Mouse (Mus musculus) heart, embryonic 12.5 days (tissue): ENCODE data around the gene Gab2. TPM values are rescaled to one million over a fixed set of nuclear protein-coding genes. Genes with fewer than 3 reads are reported as not detected.

ENCODE experiments used
- ATAC-seq: fragments of 200-750 bp; cut with Nextera tagmentation; 2 replicates; pipeline ENCODE4 v1.8.0; 2017; ENCODE audit warnings: moderate TSS enrichment, moderate library complexity; ENCODE audit not compliant: insufficient number of reproducible peaks, low FRiP score
- H3K27ac ChIP-seq: fragments of 300-500 bp; sonication (generic); 2 replicates; pipeline ENCODE4 v1.5.1; 2016; ENCODE audit warnings: mild to moderate bottlenecking, moderate library complexity; ENCODE audit not compliant: poor library complexity, severe bottlenecking
- H3K27me3 ChIP-seq: fragments of 300-500 bp; sonication (generic); replicated peaks from 2 replicates; pipeline ENCODE4 v1.6.1; 2016; ENCODE audit warnings: mild to moderate bottlenecking, moderate library complexity
- H3K36me3 ChIP-seq: fragments of 300-500 bp; sonication (generic); 2 replicates; pipeline ENCODE4 v1.6.1; 2016; ENCODE audit warnings: mild to moderate bottlenecking, moderate library complexity
- H3K4me1 ChIP-seq: fragments of 300-500 bp; sonication (generic); replicated peaks from 2 replicates; pipeline ENCODE4 v1.6.1; 2016; ENCODE audit warnings: mild to moderate bottlenecking
- H3K4me2 ChIP-seq: fragments of 300-500 bp; sonication (generic); 2 replicates; pipeline ENCODE4 v1.6.1; 2016; ENCODE audit warnings: mild to moderate bottlenecking, moderate library complexity
- H3K4me3 ChIP-seq: fragments of 300-500 bp; sonication (generic); 2 replicates; pipeline ENCODE4 v1.5.1; 2016; ENCODE audit warnings: mild to moderate bottlenecking
- H3K9ac ChIP-seq: fragments of 300-500 bp; sonication (generic); 2 replicates; pipeline ENCODE4 v1.6.1; 2016; ENCODE audit warnings: mild to moderate bottlenecking, moderate library complexity
- H3K9me3 ChIP-seq: fragments of 300-500 bp; sonication (generic); replicated peaks from 2 replicates; pipeline ENCODE4 v1.6.1; 2016; ENCODE audit warnings: mild to moderate bottlenecking, moderate library complexity
- WGBS: fragments of 180-500 bp; shearing (Covaris S2); methylation state at CpG from one replicate; pipeline ENCODE4 v1.1.7; 2016; 5-methylcytosine and 5-hydroxymethylcytosine counted together
- polyA plus RNA-seq: library from polyadenylated mRNA; unstranded; fragments of >200 nt; fragmentation: Nextera tagmentation; extraction: Ambion mirVana; gene quantifications from 2 replicates; pipeline ENCODE4 v1.2.1, GENCODE M21; 2016

Gab2 gene
- polyA plus RNA-seq, 1 experiment from 2014 or later = 11.5 TPM

DNA sequence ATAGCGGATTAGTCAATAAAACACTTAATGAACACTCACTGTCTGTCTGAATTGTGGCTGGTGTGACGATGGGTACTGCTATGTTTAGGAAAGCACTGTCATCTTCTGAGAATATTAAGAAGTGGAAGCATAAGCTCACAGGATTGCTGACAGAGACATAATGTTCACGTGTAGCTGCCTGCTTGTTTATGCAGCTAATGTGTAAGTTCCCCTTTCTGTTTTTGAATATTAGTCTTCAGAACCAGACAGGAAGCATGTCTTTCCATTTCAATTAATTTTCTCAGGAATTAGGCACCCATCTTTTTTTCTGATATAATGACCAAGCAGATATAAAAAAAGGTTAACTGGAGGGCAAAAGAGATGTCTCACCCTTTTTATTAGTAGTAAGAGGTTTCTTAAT lies 55.1 kb downstream of the Gab2 start:
- Histone ChIP-seq H3K4me2 (no peak overlapping the region), H3K27ac (no peak overlapping the region), H3K9me3 (peaks cover 4% of the 10 kb centered on the region), H3K4me1 (no peaks in the 10 kb centered on the region), H3K36me3 (peaks cover 14% of the 10 kb centered on the region), H3K27me3 (no peaks in the 10 kb centered on the region), H3K4me3 (no peak overlapping the region), H3K9ac (no peak overlapping the region)
- ATAC-seq = no peak
- 73% methylated on average over 3 of the region's 3 CpGs for WGBS

DNA sequence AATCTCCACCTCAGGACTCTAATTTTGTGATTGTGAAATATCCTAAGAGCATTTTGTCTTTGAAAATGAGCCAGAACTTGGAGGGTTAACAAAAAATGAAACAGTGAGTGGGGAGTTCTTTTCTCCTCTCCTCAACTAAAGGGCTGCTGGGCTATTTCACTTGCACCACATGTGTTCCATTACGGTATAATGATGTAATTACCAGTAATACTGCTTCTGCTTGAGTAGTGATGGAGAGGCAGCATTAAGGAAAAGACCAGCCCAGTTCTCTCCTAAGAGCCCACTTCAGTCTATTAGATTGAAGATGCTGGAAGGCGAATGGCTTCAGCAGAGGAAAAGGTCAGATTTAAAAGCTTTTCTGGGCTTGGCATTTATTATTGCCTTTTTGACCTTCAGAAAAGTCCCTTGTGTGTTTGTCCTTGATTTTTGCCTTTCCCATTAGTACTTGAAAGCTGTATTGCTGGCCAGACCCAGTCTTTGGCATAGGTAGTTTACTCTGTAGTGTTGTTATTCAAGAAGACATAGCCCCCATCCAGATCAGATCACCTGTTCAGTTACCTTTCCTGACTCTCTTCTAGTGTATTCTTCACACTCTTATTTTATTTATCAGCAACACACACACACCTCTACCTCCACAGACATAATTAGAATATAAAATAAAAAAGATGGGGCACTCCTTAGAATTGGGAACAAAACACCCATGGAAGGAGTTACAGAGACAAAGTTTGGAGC lies 69.9 kb downstream of the Gab2 start:
- Histone ChIP-seq H3K27ac (no peak overlapping the region), H3K36me3 (no peaks in the 10 kb centered on the region), H3K9ac (no peak overlapping the region), H3K4me3 (no peak overlapping the region), H3K9me3 (no peaks in the 10 kb centered on the region), H3K27me3 (no peaks in the 10 kb centered on the region), H3K4me1 (peaks cover 7% of the 10 kb centered on the region; the same call in 1 of the 2 replicates), H3K4me2 (no peak overlapping the region)
- 66% methylated on average over 2 of the region's 2 CpGs for WGBS
- no peak for ATAC-seq

DNA sequence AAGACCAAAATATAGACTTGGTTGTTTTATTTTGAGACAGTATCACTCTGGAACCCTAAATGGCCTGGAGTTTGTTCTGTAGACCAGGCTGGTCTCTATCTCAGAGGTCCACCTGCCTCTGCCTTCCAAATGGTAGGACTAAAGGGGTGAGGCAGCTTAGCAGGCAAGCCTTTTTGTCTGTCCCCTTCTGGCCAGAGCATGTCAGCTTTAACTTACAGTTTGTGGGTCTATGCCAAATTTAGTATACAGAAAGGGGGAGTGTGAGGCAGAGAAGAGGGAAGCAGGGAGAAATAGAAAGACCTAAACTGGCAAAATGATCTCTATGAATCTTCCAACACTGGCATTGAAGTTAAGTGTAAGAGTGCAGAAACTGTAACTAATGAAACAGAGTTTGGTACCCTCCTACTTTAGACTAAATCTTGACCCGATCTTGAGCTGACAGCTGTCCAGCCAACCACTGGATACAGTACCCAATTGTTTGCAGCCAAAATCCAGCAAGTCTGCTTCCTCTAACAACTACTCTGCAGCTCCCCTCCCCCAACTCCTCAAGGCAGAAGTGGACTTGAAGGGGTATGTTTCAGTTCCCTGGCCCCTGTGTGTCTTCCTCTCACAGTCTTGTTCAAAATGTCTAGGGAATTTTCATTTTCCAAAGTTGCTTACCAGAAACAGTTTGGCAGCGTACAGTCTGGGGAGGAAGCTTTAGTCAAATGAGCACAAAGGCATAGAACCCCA lies 73.5 kb downstream of the Gab2 start:
- WGBS = 68% methylated on average over 2 of the region's 2 CpGs
- H3K36me3 ChIP-seq = no peaks in the 10 kb centered on the region
- H3K27ac ChIP-seq = 0 out of 2 replicates have a peak overlapping the region, but pooled peaks have one; percentile 11
- H3K9ac ChIP-seq = no peak overlapping the region
- H3K4me3 ChIP-seq = no peak overlapping the region
- no peak overlapping the region for H3K4me2 ChIP-seq
- no peaks in the 10 kb centered on the region for H3K27me3 ChIP-seq
- peaks cover 7% of the 10 kb centered on the region; the same call in 1 of the 2 replicates for H3K4me1 ChIP-seq
- ATAC-seq = no peak
- H3K9me3 ChIP-seq = no peaks in the 10 kb centered on the region

DNA sequence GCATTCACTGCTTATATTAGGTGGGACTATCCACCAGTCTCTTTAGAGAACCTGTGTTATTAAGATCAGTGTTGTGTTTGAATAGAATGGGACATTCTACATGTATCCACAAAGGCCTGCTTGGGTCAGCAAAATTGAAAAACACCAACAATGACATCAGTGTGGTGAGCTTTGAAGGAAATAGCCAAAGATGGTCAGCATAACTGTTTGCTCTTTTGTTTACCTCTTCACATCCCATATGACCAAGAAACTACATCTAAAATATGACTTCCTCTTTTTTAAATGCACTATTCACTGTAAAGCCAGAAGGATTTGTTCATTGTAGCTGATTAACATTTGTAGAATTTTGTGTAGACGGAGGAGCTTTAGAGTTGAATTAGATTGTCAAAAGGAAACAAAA lies 82.9 kb downstream of the Gab2 start:
- Histone ChIP-seq H3K4me2 (no peak overlapping the region), H3K9ac (no peak overlapping the region), H3K4me1 (0 out of 2 replicates have a peak, but pooled peaks cover 5% of the 10 kb centered on the region), H3K4me3 (no peak overlapping the region), H3K36me3 (no peaks in the 10 kb centered on the region), H3K27me3 (no peaks in the 10 kb centered on the region), H3K9me3 (no peaks in the 10 kb centered on the region), H3K27ac (no peak overlapping the region)
- WGBS = 79% methylated on average over 1 of the region's 1 CpGs
- ATAC-seq = no peak

DNA sequence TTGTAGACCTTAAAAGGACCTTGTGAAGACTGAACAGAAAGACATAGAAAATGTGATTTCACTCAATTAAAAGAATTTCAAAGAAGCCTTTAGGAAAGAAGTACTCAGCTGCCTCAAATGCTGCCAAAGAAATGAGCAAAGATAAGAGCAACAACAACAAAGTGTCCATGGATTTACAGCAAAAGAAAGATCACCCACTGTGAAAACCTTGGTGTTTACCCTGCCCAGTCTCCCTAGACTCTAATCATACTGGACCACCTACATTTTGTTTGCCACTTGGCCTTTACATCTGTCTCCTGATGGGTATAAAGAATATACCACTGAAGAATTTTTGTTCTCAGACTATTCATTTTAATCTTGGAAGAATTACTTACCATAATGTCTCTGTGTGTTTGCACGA lies 89.7 kb downstream of the Gab2 start:
- peaks cover 17% of the 10 kb centered on the region for H3K4me1 ChIP-seq
- no peak overlapping the region for H3K27ac ChIP-seq
- no peak for ATAC-seq
- no peak overlapping the region for H3K4me2 ChIP-seq
- no peaks in the 10 kb centered on the region for H3K27me3 ChIP-seq
- no peak overlapping the region for H3K9ac ChIP-seq
- 82% methylated on average over 1 of the region's 1 CpGs for WGBS
- no peak overlapping the region for H3K4me3 ChIP-seq
- H3K36me3 ChIP-seq = no peaks in the 10 kb centered on the region
- no peaks in the 10 kb centered on the region for H3K9me3 ChIP-seq

DNA sequence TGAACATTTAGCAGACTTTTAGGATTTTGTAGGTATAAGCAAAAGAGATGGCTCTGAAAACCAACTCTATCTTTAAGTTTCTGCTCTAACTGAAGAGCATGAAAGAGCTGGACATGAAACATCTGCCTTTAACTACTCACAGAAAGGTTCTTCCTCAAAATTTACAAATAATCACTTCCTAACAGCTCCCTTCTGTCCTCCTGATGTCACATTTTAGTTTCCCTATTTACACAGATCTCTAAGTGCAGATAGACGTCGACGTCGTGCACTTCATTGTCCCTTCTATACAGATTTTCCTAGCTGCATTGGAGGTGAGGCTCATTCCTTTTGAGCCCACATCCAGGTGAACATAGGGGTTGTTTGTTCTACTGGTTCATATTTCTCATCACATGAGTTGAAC lies 90.3 kb downstream of the Gab2 start:
- no peaks in the 10 kb centered on the region for H3K9me3 ChIP-seq
- ATAC-seq = no peak
- no peaks in the 10 kb centered on the region for H3K36me3 ChIP-seq
- H3K4me3 ChIP-seq = no peak overlapping the region
- no peak overlapping the region for H3K9ac ChIP-seq
- H3K27ac ChIP-seq = peak overlapping the region; percentile 48; the same call in 1 of the 2 replicates
- 58% methylated on average over 4 of the region's 4 CpGs for WGBS
- no peaks in the 10 kb centered on the region for H3K27me3 ChIP-seq
- peaks cover 17% of the 10 kb centered on the region for H3K4me1 ChIP-seq
- no peak overlapping the region for H3K4me2 ChIP-seq

DNA sequence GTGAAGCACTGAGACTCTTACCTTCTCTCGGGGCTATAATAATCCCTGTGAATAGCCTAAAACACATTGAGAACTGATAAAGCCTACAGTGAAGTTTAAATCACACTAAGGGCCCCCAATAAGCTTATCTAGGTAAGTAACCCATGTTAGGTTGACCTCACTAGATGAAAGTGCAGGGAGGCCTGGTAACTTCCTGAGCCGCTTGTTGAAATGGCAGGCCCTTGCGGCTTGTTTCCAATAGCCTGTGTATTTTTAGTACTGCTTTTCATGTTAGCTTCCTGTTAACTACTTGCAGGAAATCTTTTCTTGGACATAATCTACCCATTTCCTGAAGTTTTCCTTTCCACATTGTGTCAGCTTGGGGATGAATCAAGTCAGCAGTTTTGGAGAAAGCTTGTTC lies 90.7 kb downstream of the Gab2 start:
- peak overlapping the region; percentile 67 for H3K27ac ChIP-seq
- no peak; the same call in 1 of the 2 replicates for ATAC-seq
- WGBS = 20% methylated on average over 3 of the region's 3 CpGs

DNA sequence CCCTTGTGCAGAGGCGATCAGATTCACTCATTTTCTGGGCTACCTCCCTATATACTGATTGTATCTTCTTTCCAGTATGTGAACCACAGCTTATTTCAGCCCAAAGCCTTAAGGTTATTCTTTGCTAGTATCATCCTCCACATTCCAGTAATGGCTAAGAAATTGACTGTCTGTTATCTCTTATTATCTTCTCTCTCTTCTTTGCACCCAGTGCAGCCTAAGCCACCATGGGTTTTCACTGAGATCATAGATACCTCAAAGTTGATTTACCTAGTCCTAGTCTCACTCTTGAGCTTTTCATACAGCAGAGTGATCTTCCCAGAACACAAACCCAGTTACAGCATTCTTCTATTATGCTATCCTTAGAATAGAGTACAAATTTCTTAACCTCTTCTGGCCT lies 100.5 kb downstream of the Gab2 start:
- Histone ChIP-seq H3K9ac (no peak overlapping the region), H3K27ac (no peak overlapping the region), H3K36me3 (no peaks in the 10 kb centered on the region), H3K27me3 (no peaks in the 10 kb centered on the region), H3K9me3 (no peaks in the 10 kb centered on the region), H3K4me1 (peaks cover 14% of the 10 kb centered on the region), H3K4me3 (no peak overlapping the region), H3K4me2 (no peak overlapping the region)
- ATAC-seq = no peak
- 59% methylated on average over 1 of the region's 1 CpGs for WGBS

More for the DNA sequence above, 90.7 kb downstream of the Gab2 start:
- H3K9me3 ChIP-seq = no peaks in the 10 kb centered on the region
- no peak overlapping the region for H3K4me3 ChIP-seq
- H3K36me3 ChIP-seq = no peaks in the 10 kb centered on the region
- H3K27me3 ChIP-seq = no peaks in the 10 kb centered on the region
- H3K4me1 ChIP-seq = peaks cover 17% of the 10 kb centered on the region
- H3K9ac ChIP-seq = 0 out of 2 replicates have a peak overlapping the region, but pooled peaks have one; percentile 19
- no peak overlapping the region for H3K4me2 ChIP-seq

DNA sequence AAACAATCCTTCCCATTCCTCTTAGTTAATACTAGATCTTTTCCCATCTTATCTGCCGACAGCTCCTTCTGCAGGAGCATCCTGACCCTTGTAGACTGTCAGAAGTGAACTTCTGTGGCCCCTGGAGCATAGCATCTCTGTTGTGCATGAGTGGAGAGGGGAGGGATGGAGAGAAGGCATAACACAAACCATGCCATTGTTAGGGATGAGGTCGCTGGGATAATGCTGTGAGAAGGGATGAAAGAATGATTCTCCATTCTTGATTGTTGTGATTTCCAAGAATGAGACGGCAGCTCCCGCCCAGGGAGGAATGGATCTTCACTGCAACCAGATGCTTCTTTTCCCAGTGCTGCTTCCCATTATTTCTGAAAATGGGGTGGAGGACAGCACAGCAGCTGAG lies 102.0 kb downstream of the Gab2 start:
- 0 out of 2 replicates have a peak overlapping the region, but pooled peaks have one; percentile 3 for H3K27ac ChIP-seq
- peaks cover 5% of the 10 kb centered on the region for H3K36me3 ChIP-seq

DNA sequence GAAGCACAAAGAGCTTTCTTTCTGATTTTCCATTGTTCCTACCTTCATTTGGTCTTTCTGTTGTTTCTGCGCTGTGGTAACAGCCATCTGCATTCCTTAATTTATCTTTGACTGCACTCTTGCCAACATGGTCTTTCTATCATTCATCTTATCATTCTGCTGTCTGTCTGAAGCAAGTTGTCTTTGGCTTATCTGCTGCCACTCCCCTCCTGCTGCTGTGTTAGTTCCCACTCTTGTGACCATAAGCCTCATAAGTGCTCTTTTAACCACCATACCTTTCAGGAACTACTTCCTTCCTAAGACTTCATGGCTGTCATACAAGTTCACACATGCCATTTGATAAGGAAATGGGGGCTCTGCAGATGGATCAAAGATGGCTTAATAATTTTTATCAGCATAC lies 102.6 kb downstream of the Gab2 start:
- Histone ChIP-seq H3K9me3 (no peaks in the 10 kb centered on the region), H3K4me2 (no peak overlapping the region), H3K27ac (peak overlapping the region; percentile 3), H3K4me1 (peaks cover 15% of the 10 kb centered on the region), H3K36me3 (peaks cover 5% of the 10 kb centered on the region), H3K9ac (no peak overlapping the region), H3K4me3 (no peak overlapping the region), H3K27me3 (no peaks in the 10 kb centered on the region)
- 9% methylated on average over 1 of the region's 1 CpGs for WGBS
- no peak for ATAC-seq

More for the DNA sequence above, 102.0 kb downstream of the Gab2 start:
- H3K4me3 ChIP-seq = no peak overlapping the region
- no peaks in the 10 kb centered on the region for H3K9me3 ChIP-seq
- ATAC-seq = no peak
- H3K27me3 ChIP-seq = no peaks in the 10 kb centered on the region
- 43% methylated on average over 4 of the region's 4 CpGs for WGBS
- no peak overlapping the region for H3K9ac ChIP-seq
- peaks cover 14% of the 10 kb centered on the region for H3K4me1 ChIP-seq
- no peak overlapping the region for H3K4me2 ChIP-seq

DNA sequence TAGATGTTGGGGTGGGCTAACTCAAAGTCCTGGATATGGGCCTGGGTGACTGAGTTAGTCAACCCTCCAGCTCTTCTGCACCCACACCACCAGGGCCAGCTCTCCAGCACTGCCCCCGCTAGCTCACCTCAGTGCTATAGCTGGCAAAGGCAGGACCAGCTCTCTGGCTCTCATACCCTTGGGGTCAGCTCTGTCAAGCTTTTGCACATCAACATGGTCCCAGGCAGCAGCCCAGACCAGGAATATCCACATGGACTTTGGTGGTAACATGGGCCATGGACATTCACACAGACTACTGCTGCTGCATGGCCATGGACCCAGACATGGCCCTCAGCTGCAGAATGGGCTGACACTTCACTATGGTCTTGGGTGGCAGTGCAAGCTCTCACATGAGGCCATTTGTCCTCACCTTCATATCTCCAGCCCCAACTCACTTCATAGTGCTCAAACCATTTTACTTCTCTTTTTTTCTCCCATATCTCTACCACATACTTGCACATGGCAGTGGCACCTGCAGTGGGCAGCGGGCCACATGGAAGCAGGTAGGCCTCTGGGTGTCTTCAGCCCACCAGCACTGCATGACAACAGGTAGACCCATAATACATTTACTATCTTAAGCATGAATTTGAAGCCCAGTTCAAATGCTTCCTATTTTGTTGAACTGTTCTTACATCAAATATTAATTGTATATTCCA lies 106.1 kb downstream of the Gab2 start:
- H3K9me3 ChIP-seq = no peaks in the 10 kb centered on the region
- no peaks in the 10 kb centered on the region for H3K27me3 ChIP-seq
- peaks cover 19% of the 10 kb centered on the region for H3K4me1 ChIP-seq
- peaks cover 5% of the 10 kb centered on the region for H3K36me3 ChIP-seq
- H3K9ac ChIP-seq = no peak overlapping the region
- WGBS = 87% methylated on average over 2 of the region's 2 CpGs
- H3K4me2 ChIP-seq = no peak overlapping the region
- ATAC-seq = no peak
- no peak overlapping the region for H3K4me3 ChIP-seq
- no peak overlapping the region for H3K27ac ChIP-seq
